Mouse (Mus musculus) spleen, adult 2 months (tissue): ENCODE measurements at regions not wholly inside any gene's neighbourhood (a gene's known extent, or its start where the extent isn't known, plus 50 kb on each side); places are given as distances from the start of the nearest gene placed in this dataset.

Source experiments
- DNase-seq, 2 experiments: peaks; one replicate each; pipeline versions ENCODE4 v3.0.0 to v3.0.0-alpha.2; 2012 to 2021; ENCODE audit warnings: low spot score in 2 of 2, low read depth in 1 of 2
- H3K27ac ChIP-seq: fragments of 200-500 bp; 2 replicates; pipeline ENCODE4 v1.5.1; 2012; ENCODE audit warnings: low read length, inconsistent platforms; ENCODE audit not compliant: insufficient read depth
- H3K27me3 ChIP-seq: fragments of 200-500 bp; 2 replicates; pipeline ENCODE4 v1.6.1; 2012; ENCODE audit warnings: mild to moderate bottlenecking, moderate library complexity, low read length, inconsistent platforms; ENCODE audit not compliant: control insufficient read depth, insufficient read depth
- H3K36me3 ChIP-seq: fragments of 200-500 bp; 2 replicates; pipeline ENCODE4 v1.6.1; 2012; ENCODE audit warnings: mild to moderate bottlenecking, low read length, inconsistent platforms; ENCODE audit not compliant: control insufficient read depth, insufficient read depth
- H3K4me1 ChIP-seq: fragments of 200-500 bp; 2 replicates; pipeline ENCODE4 v1.6.1; 2011; ENCODE audit warnings: inconsistent platforms; ENCODE audit not compliant: control insufficient read depth, insufficient read depth, insufficient read length
- H3K4me3 ChIP-seq: fragments of 200-500 bp; 2 replicates; pipeline ENCODE4 v1.5.1; 2011; ENCODE audit warnings: mild to moderate bottlenecking, inconsistent platforms; ENCODE audit not compliant: insufficient read depth, insufficient read length; ENCODE audit errors: extremely low read depth
- CTCF ChIP-seq: fragments of 200-500 bp; IDR thresholded peaks from 2 replicates; pipeline ENCODE4 v1.5.1; 2011; ENCODE audit warnings: mild to moderate bottlenecking, inconsistent platforms; ENCODE audit not compliant: insufficient read depth, insufficient read length, insufficient replicate concordance; ENCODE audit errors: extremely low read depth
- POLR2A ChIP-seq: fragments of 200-500 bp; IDR thresholded peaks from 2 replicates; pipeline ENCODE4 v1.6.1; 2011; ENCODE audit warnings: low read depth, low read length, inconsistent platforms
- WGBS: fragments of 180-500 bp; shearing (Covaris S2); methylation state at CpG from one replicate; pipeline ENCODE4 v1.1.7; 2018; 5-methylcytosine and 5-hydroxymethylcytosine counted together

- no peak for TF ChIP-seq CTCF
- no peak for TF ChIP-seq POLR2A
- 56% methylated on average over 8 of the region's 8 CpGs for WGBS
- no peaks in the 10 kb centered on the region for H3K27me3 ChIP-seq
- no peaks in the 10 kb centered on the region for H3K36me3 ChIP-seq
- no peaks in the 10 kb centered on the region for H3K4me1 ChIP-seq
- no peak overlapping the region for H3K27ac ChIP-seq
- no peak for DNase-seq
- H3K4me3 ChIP-seq: no peak overlapping the region
Observed at GRCm38 (mm10) chr11:31795084-31795483, 76.9 kb upstream of the Cpeb4 start.

GRCm38 (mm10) chr11:31796245-31796644 is 75.8 kb upstream of the Cpeb4 start:
- Histone ChIP-seq H3K4me1 (no peaks in the 10 kb centered on the region), H3K27ac (no peak overlapping the region), H3K27me3 (no peaks in the 10 kb centered on the region), H3K36me3 (no peaks in the 10 kb centered on the region), H3K4me3 (no peak overlapping the region)
- DNase-seq: no peak
- TF ChIP-seq POLR2A (no peak), CTCF (no peak)
- WGBS: 20% methylated on average over 6 of the region's 6 CpGs

- H3K4me3 ChIP-seq: no peak overlapping the region
- no peak for DNase-seq
- peaks cover 5% of the 10 kb centered on the region; the same call in 1 of the 2 replicates for H3K4me1 ChIP-seq
- no peak overlapping the region for H3K27ac ChIP-seq
- no peaks in the 10 kb centered on the region for H3K27me3 ChIP-seq
- WGBS: 94% methylated on average over 4 of the region's 4 CpGs
- TF ChIP-seq POLR2A (no peak), CTCF (no peak)
- no peaks in the 10 kb centered on the region for H3K36me3 ChIP-seq
Observed at GRCm38 (mm10) chr11:31801575-31801974, 70.4 kb upstream of the Cpeb4 start.

- DNase-seq: no peak
- Histone ChIP-seq H3K4me3 (no peak overlapping the region), H3K4me1 (peaks cover 5% of the 10 kb centered on the region; the same call in 1 of the 2 replicates), H3K27me3 (no peaks in the 10 kb centered on the region), H3K27ac (peak overlapping the region; percentile 12; the same call in 1 of the 2 replicates), H3K36me3 (no peaks in the 10 kb centered on the region)
- TF ChIP-seq CTCF: no peak
- 26% methylated on average over 3 of the region's 3 CpGs for WGBS
Observed at GRCm38 (mm10) chr11:31803319-31803891, 68.6 kb upstream of the Cpeb4 start.

- H3K27me3 ChIP-seq: no peaks in the 10 kb centered on the region
- WGBS: 95% methylated on average over 6 of the region's 6 CpGs
- peaks cover 5% of the 10 kb centered on the region; the same call in 1 of the 2 replicates for H3K4me1 ChIP-seq
- no peak for DNase-seq
- no peak overlapping the region for H3K4me3 ChIP-seq
- no peaks in the 10 kb centered on the region for H3K36me3 ChIP-seq
- no peak overlapping the region for H3K27ac ChIP-seq
- TF ChIP-seq POLR2A (no peak), CTCF (no peak)
Observed at GRCm38 (mm10) chr11:31804518-31804917, 67.5 kb upstream of the Cpeb4 start.

GRCm38 (mm10) chr11:31807461-31808215 is 64.4 kb upstream of the Cpeb4 start:
- Histone ChIP-seq H3K36me3 (no peaks in the 10 kb centered on the region), H3K4me1 (peaks cover 10% of the 10 kb centered on the region; the same call in 1 of the 2 replicates), H3K4me3 (no peak overlapping the region), H3K27me3 (no peaks in the 10 kb centered on the region), H3K27ac (no peak overlapping the region)
- no peak for DNase-seq
- TF ChIP-seq POLR2A (no peak), CTCF (no peak)
- 80% methylated on average over 8 of the region's 8 CpGs for WGBS
